Mouse (Mus musculus): ENCODE measurements around the gene Rnaseh2a.

Gene Rnaseh2a

GRCm38 (mm10) chr8:84965731-84966291 is 3.8 kb downstream of the Rnaseh2a start:
- peak; percentile 96 to 97 for DNase-seq

- DNase-seq, result no peak
These were observed 5.6 kb downstream of the Rnaseh2a start for GRCm38 (mm10) chr8:84963952-84964351.

GRCm38 (mm10) chr8:84959811-84960210 is 9.8 kb downstream of the Rnaseh2a start:
- DNase-seq, result no peak

GRCm38 (mm10) chr8:84956768-84957167 is 12.8 kb downstream of the Rnaseh2a start:
- peak in 1 of 2 experiments; percentile 79 for DNase-seq

- peak in 1 of 2 experiments; percentile 55 for DNase-seq
These were observed 16.8 kb downstream of the Rnaseh2a start for GRCm38 (mm10) chr8:84952612-84953255.

- no peak for DNase-seq
These were observed 19.8 kb downstream of the Rnaseh2a start for GRCm38 (mm10) chr8:84949753-84950152.

GRCm38 (mm10) chr8:84947241-84947545 is 22.4 kb downstream of the Rnaseh2a start:
- peak in 1 of 2 experiments; percentile 54 for DNase-seq

- no peak for DNase-seq
These were observed 22.9 kb downstream of the Rnaseh2a start, which contains the start of gene Rtbdn for GRCm38 (mm10) chr8:84946528-84947240. Gene Rtbdn (plus strand): TSS chr8:84946991.

GRCm38 (mm10) chr8:84945633-84946527 is 23.7 kb downstream of the Rnaseh2a start:
- no peak for DNase-seq

- no peak for DNase-seq
These were observed 24.3 kb downstream of the Rnaseh2a start for GRCm38 (mm10) chr8:84945235-84945632.

GRCm38 (mm10) chr8:84944478-84945160 is 24.9 kb downstream of the Rnaseh2a start:
- DNase-seq, result peak in 1 of 2 experiments; percentile 28

GRCm38 (mm10) chr8:84943699-84944098 is 25.9 kb downstream of the Rnaseh2a start:
- DNase-seq, result no peak

GRCm38 (mm10) chr8:84937620-84938485 is 31.7 kb downstream of the Rnaseh2a start:
- no peak for DNase-seq

- peak in 1 of 2 experiments; percentile 35 for DNase-seq
These were observed 32.5 kb downstream of the Rnaseh2a start, which contains the start of gene Mast1 for GRCm38 (mm10) chr8:84936962-84937546. Gene Mast1 (minus strand): TSS chr8:84937359.

- DNase-seq, result no peak
These were observed 33.3 kb downstream of the Rnaseh2a start for GRCm38 (mm10) chr8:84936041-84936961.

GRCm38 (mm10) chr8:84935489-84935888 is 34.1 kb downstream of the Rnaseh2a start:
- DNase-seq, result no peak

GRCm38 (mm10) chr8:84934860-84935259 is 34.7 kb downstream of the Rnaseh2a start:
- no peak for DNase-seq

GRCm38 (mm10) chr8:84933767-84934559 is 35.6 kb downstream of the Rnaseh2a start:
- DNase-seq, result no peak

- no peak for DNase-seq
These were observed 39.0 kb downstream of the Rnaseh2a start for GRCm38 (mm10) chr8:84930582-84930981.

Data from kidney, adult 8-10 months (tissue).